Mouse (Mus musculus) B cell, adult (primary cell): ENCODE data around the gene Mrpl36. TPM values are rescaled to one million over a fixed set of nuclear protein-coding genes. Genes with fewer than 3 reads are reported as not detected.

Experiments
- total RNA-seq: library from RNA; stranded (reverse); gene quantifications from 4 replicates; pipeline ENCODE4 v1.2.4, GENCODE M21; 2023; ENCODE audit not compliant: inconsistent age

Gene Mrpl36
- 27.0 to 34.7 TPM (median 27.9 TPM) in 4 replicates for total RNA-seq

DNA sequence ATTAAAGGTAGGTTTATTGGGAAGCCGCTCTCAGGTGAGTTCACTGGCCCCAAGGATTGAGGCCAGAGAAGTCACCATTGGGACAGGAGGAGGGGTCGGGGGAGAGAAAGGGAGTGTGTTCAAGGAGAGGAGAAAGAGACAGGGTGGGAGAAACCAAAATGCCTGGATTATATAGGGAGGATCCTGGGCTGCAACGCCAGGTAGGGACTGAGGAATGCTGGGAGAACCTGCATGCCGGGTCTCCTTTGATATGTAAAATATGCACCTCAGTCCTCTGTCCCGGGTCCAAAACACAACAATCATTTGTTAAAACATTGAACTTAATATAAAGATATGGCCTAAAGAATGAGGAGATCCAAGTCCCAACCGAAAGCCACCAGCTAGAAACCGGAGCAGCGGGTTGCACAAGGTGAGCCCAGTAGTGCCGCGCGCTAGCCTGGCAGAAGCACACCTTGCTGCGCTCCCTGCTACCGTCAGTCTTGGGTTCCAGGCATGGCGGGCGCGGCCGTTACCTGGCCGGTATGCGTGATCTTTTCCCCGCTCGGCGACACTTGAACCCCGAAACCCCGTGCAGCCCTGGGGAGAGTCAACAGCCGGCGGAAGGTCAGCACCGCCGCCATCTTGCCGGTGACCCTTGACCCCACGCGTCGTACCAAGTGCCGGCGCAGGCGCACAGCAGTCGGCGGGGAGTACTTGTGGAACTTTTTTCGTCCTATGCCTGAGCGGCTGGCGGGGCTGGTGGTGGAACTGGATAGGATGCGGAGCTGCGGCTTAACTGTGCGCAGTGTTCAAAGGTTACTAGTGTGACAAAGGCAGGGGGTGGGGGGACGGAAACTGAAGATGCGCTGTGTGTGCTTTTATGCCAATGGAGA, at the start of gene Mrpl36, which contains the start of gene Ndufs6:
Mrpl36 (plus strand) TSS at position 687 of the 872 bp plus-strand sequence.
Ndufs6 (minus strand) TSS at position 716 of the 872 bp plus-strand sequence.

Other genes with a start within 250 kb of the Mrpl36 start
- gene Irx4, start 68.0 kb upstream of the Mrpl36 start, total RNA-seq, result not detected in 4 replicates
- gene Ndufs6, start within 50 bp of the Mrpl36 start, total RNA-seq, result 55.8 to 61.8 TPM (median 58.6 TPM) in 4 replicates
- gene Lpcat1, start 138.7 kb downstream of the Mrpl36 start, total RNA-seq, result 108 to 130 TPM (median 124 TPM) in 4 replicates
- gene Slc6a3, start 208.2 kb downstream of the Mrpl36 start, total RNA-seq, result not detected in 4 replicates